Mouse (Mus musculus) lung, postnatal 14 days (tissue): Measurements from ENCODE around the gene Tex48.

Source experiments
- DNase-seq: peaks from one replicate; pipeline ENCODE4 v3.0.0; 2021

Gene Tex48

GRCm38 (mm10) chr4:63622378-63622835, at the start of gene Tex48:
TSS of gene Tex48 (minus strand) at chr4:63622428.
- peak; percentile 49 for DNase-seq

GRCm38 (mm10) chr4:63668255-63668654, 46.0 kb upstream of the Tex48 start:
- peak; percentile 32 for DNase-seq

GRCm38 (mm10) chr4:63665738-63666137, 43.5 kb upstream of the Tex48 start:
- no peak for DNase-seq

GRCm38 (mm10) chr4:63663279-63663678, 41.1 kb upstream of the Tex48 start, which contains the start of gene Gm11214:
TSS of gene Gm11214 (minus strand) at chr4:63663379.
- DNase-seq, result no peak

- no peak for DNase-seq
Measured at GRCm38 (mm10) chr4:63661857-63662256, 39.6 kb upstream of the Tex48 start.

GRCm38 (mm10) chr4:63661426-63661825, 39.2 kb upstream of the Tex48 start:
- no peak for DNase-seq

- no peak for DNase-seq
Measured at GRCm38 (mm10) chr4:63659775-63660174, 37.5 kb upstream of the Tex48 start.

- DNase-seq, result no peak
Measured at GRCm38 (mm10) chr4:63659086-63659485, 36.9 kb upstream of the Tex48 start.

GRCm38 (mm10) chr4:63654381-63654780, 32.2 kb upstream of the Tex48 start:
- peak; percentile 7 for DNase-seq

GRCm38 (mm10) chr4:63643956-63644726, 21.9 kb upstream of the Tex48 start:
- DNase-seq, result no peak

GRCm38 (mm10) chr4:63639842-63640241, 17.6 kb upstream of the Tex48 start:
- no peak for DNase-seq

GRCm38 (mm10) chr4:63638603-63639002, 16.4 kb upstream of the Tex48 start:
- no peak for DNase-seq

- no peak for DNase-seq
Measured at GRCm38 (mm10) chr4:63633181-63633580, 11.0 kb upstream of the Tex48 start.

- DNase-seq, result no peak
Measured at GRCm38 (mm10) chr4:63627111-63627510, 4.9 kb upstream of the Tex48 start.

GRCm38 (mm10) chr4:63625563-63626080, 3.4 kb upstream of the Tex48 start:
- no peak for DNase-seq

- no peak for DNase-seq
Measured at GRCm38 (mm10) chr4:63621861-63622260, 367 bp downstream of the Tex48 start.

- no peak for DNase-seq
Measured at GRCm38 (mm10) chr4:63608391-63608790, 13.8 kb downstream of the Tex48 start.

- no peak for DNase-seq
Measured at GRCm38 (mm10) chr4:63605968-63606367, 16.3 kb downstream of the Tex48 start.

- DNase-seq, result no peak
Measured at GRCm38 (mm10) chr4:63605545-63605944, 16.7 kb downstream of the Tex48 start.

- no peak for DNase-seq
Measured at GRCm38 (mm10) chr4:63604945-63605344, 17.3 kb downstream of the Tex48 start, which contains the start of gene Gm11213. TSS of gene Gm11213 (minus strand) at chr4:63605261.

- no peak for DNase-seq
Measured at GRCm38 (mm10) chr4:63601263-63601662, 21.0 kb downstream of the Tex48 start.

- DNase-seq, result no peak
Measured at GRCm38 (mm10) chr4:63600786-63601185, 21.4 kb downstream of the Tex48 start.

GRCm38 (mm10) chr4:63596010-63596409, 26.2 kb downstream of the Tex48 start:
- no peak for DNase-seq

- DNase-seq, result no peak
Measured at GRCm38 (mm10) chr4:63595259-63595658, 27.0 kb downstream of the Tex48 start.
